Mouse (Mus musculus) embryonic stem cell, embryonic (primary cell): ENCODE results near the gene Cachd1.

Experiments
- CTCF ChIA-PET, 4 experiments: fragments of 300-600 bp in 2 of 4; fragments of 350-600 bp in 2 of 4; sonication (Branson Sonifier 250); formaldehyde crosslinking; loops; one replicate each; lab custom pipeline; 2022; ENCODE audit warnings: inconsistent platforms in 2 of 4; lab: Charles Lee
- POLR2A ChIA-PET, 4 experiments: fragments of 300-600 bp in 2 of 4; fragments of 350-600 bp in 2 of 4; sonication (Branson Sonifier 250); formaldehyde crosslinking; loops; one replicate each; lab custom pipeline; 2022; ENCODE audit warnings: antibody characterized with exemption in 4 of 4, inconsistent platforms in 1 of 4; lab: Charles Lee

The Cachd1 gene

GRCm38 (mm10) chr4:100828737-100829136 is 52.3 kb downstream of the Cachd1 start:
- ChIA-PET POLR2A (interaction anchor here in 2 of 4 experiments (0.5 to 2.2 kb wide), 9 partner anchors 9 to 166 kb away, joined by 3 to 22 read pairs (median 3); no protein-coding TSS in a partner anchor), CTCF (interaction anchor here in 1 of 4 experiments (0.8 kb wide), 1 partner anchor 53 kb away, joined by 4 read pairs; no protein-coding TSS in a partner anchor)

DNA sequence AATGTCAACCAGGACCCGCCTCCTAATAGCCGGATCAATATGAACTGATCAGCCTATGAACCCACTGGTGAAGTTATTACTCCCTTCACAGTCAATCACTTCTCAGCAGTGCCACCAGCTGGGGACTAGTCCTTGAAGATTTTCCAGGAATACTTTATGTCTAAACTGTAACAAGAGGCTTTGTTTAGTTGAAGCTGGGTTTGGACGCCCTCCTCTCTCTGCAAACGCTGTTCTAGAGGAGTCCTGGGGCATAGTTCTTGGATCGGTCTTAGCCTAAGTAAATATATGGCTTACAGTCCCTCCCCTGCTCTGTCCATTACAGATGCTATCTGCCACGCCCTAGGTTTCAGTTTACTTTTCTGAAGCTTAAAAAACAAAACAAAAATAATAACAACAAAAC is 60.7 kb downstream of the Cachd1 start:
- CTCF ChIA-PET: interaction anchor here in 1 of 4 experiments (0.8 kb wide), 1 partner anchor 108 kb away, joined by 9 read pairs; no protein-coding TSS in a partner anchor

GRCm38 (mm10) chr4:100842629-100843028 is 66.2 kb downstream of the Cachd1 start:
- POLR2A ChIA-PET: interaction anchor here in 1 of 4 experiments (1.8 kb wide), 1 partner anchor 29 kb away, joined by 4 read pairs; no protein-coding TSS in a partner anchor
- CTCF ChIA-PET: no interaction called here

More for the DNA sequence above, 60.7 kb downstream of the Cachd1 start:
- POLR2A ChIA-PET: interaction anchor here in 3 of 4 experiments (0.6 to 1.8 kb wide), 10 partner anchors 8 to 1162 kb away, joined by 3 to 7 read pairs (median 4); no protein-coding TSS in a partner anchor

DNA sequence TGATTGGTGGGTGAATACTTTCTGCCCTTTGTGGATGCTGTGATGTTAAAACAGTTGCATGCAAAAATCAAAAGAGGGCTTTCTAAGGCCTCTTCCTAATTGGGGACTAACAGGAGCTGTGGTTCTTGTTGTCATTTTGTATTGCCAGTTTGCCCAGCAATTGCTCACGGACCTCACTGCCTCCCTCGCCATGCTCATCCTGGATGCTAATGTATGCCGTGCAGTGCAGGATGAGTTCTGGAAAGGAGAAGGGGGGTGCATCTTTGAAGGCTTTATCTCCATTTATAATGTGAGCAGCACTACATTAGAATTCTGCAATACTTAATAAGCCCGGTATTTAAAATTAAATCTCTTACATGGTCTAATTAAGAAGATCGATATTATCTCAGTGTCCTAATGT is 66.6 kb downstream of the Cachd1 start:
- ChIA-PET CTCF (no interaction called here), POLR2A (interaction anchor here in 1 of 4 experiments (1.8 kb wide), 1 partner anchor 30 kb away, joined by 4 read pairs; no protein-coding TSS in a partner anchor)

DNA sequence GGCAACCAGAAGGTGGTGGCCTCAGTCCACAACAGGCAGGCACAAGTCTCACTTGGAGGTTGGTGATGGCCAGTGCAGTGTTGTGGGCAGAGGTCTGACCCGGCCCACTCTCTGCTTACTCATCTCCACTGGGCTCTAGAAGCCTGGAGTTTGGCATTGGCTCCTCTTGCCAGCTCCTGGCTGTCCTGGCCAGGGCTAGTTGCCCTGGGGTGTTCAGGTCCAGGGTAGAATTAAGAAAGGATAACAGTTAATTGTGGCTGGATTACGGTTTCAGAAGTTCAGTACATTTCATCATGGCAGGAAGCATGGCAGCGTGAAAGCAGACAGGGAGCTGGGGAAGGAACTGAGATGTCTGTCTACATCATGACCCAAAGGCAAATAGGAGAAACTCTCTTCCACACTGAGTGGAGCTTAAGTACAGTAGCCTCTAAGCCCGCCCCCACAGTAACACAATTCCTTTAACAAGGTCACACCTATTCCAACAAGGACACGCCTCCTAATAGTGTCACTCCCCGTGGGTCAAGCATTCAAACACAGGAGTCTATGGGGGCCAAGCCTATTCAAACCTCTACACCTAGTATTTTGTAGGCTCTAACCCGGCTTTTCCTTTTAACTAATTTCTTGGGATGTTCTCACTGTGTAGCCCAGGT is 74.5 kb downstream of the Cachd1 start:
- ChIA-PET CTCF (no interaction called here), POLR2A (interaction anchor here in 3 of 4 experiments (0.6 to 1.7 kb wide), 9 partner anchors 10 to 610 kb away, joined by 3 to 7 read pairs (median 3); no protein-coding TSS in a partner anchor)

- POLR2A ChIA-PET: interaction anchor here in 2 of 4 experiments (0.6 to 1.3 kb wide), 2 partner anchors 9 to 1723 kb away, joined by 4 to 5 read pairs; no protein-coding TSS in a partner anchor
Measured at GRCm38 (mm10) chr4:100852448-100852847, 76.0 kb downstream of the Cachd1 start.

GRCm38 (mm10) chr4:100853426-100853825 is 77.0 kb downstream of the Cachd1 start:
- ChIA-PET POLR2A (interaction anchor here in 1 of 4 experiments (0.6 kb wide), 1 partner anchor 13 kb away, joined by 4 read pairs; no protein-coding TSS in a partner anchor), CTCF (no interaction called here)

More at GRCm38 (mm10) chr4:100852448-100852847, 76.0 kb downstream of the Cachd1 start:
- CTCF ChIA-PET: no interaction called here

GRCm38 (mm10) chr4:100855373-100855772 is 78.9 kb downstream of the Cachd1 start:
- CTCF ChIA-PET: interaction anchor here in 1 of 4 experiments (0.6 kb wide), 1 partner anchor 116 kb away, joined by 8 read pairs; no protein-coding TSS in a partner anchor
- POLR2A ChIA-PET: interaction anchor here in 2 of 4 experiments (0.6 to 2.4 kb wide), 9 partner anchors 8 to 134 kb away, joined by 3 to 9 read pairs (median 4); no protein-coding TSS in a partner anchor

DNA sequence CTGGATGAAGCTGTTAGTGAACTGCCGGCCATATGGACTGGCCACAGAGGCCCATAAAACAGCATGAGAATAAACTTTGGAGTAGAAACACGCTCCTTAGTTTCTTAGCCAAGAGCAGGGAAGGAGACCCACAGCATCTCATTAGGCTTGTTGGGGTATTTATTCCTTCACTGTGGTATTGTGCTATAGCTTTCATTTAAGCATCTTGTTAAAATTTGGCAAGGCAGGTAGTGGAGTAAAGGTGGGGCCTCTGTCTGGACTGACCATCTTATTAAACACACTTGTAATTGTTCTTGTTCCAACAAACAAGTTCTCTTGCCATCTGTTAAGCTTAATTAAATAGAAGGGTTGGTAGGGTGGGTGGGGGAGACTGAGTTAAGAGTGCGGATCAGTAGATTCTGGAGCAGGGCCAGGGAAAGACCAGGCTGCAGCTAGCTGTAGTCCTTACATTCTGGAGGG is 81.0 kb downstream of the Cachd1 start:
- POLR2A ChIA-PET: interaction anchor here in 2 of 4 experiments (1.0 to 2.4 kb wide), 2 partner anchors 8 to 64 kb away, joined by 3 to 9 read pairs; no protein-coding TSS in a partner anchor
- CTCF ChIA-PET: no interaction called here

- ChIA-PET POLR2A (interaction anchor here in 2 of 4 experiments (0.8 to 0.9 kb wide), 2 partner anchors 13 to 22 kb away, joined by 3 read pairs; no protein-coding TSS in a partner anchor), CTCF (no interaction called here)
Measured at GRCm38 (mm10) chr4:100863861-100864428, 87.5 kb downstream of the Cachd1 start.

DNA sequence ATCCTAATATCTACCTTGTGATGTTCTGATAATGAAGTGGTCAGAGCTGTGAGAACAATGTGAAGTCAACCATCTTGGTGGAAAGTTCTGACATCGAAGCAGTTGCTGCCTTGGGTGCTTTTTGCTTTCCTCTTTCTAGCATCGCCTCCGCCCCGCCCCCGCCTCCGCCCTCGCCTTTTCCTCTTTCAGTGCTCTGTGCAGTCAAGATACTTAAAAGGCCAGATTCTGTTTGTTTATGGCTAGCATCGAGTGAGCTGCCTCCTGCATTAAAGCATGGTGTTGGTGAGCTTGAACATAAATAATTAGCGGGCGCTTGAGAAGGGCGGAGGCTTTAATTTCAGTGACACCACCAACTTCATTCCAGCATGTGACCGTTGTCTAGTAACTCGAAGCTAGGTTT is 88.9 kb downstream of the Cachd1 start:
- ChIA-PET POLR2A (interaction anchor here in 3 of 4 experiments (0.7 to 2.6 kb wide), 10 partner anchors 9 to 1225 kb away, joined by 3 to 9 read pairs (median 5); no protein-coding TSS in a partner anchor), CTCF (interaction anchor here in 1 of 4 experiments (1.1 kb wide), 1 partner anchor 143 kb away, joined by 3 read pairs; no protein-coding TSS in a partner anchor)

- POLR2A ChIA-PET: interaction anchor here in 3 of 4 experiments (0.7 to 2.6 kb wide), 9 partner anchors 10 to 1225 kb away, joined by 3 to 9 read pairs (median 5); no protein-coding TSS in a partner anchor
- CTCF ChIA-PET: interaction anchor here in 1 of 4 experiments (1.1 kb wide), 1 partner anchor 144 kb away, joined by 3 read pairs; no protein-coding TSS in a partner anchor
Measured at GRCm38 (mm10) chr4:100865962-100866703, 89.7 kb downstream of the Cachd1 start.

GRCm38 (mm10) chr4:100877351-100877750 is 100.9 kb downstream of the Cachd1 start:
- POLR2A ChIA-PET: interaction anchor here in 1 of 4 experiments (1.2 to 1.4 kb wide), 3 partner anchors 11 to 96 kb away, joined by 3 to 4 read pairs (median 3); no protein-coding TSS in a partner anchor

DNA sequence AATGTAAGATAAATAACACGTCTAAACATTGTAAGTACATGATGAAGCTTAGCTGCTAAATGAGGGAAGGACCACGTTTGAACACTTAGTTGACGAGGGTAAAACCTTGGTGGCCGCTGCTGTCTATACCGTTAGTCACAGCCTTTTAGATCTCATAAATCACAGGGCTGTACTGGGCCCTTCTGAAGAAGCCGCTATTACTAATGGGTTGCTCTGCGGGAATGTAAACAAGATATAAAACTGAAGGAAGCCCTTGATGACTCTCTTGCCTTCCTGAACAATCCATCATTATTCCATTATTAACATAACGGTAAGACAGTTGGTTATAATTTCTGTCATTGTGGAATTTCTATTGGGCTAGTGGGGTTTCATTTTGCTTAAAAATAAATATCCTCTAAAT is 102.9 kb downstream of the Cachd1 start:
- ChIA-PET POLR2A (interaction anchor here in 1 of 4 experiments (1.3 kb wide), 1 partner anchor 100 kb away, joined by 3 read pairs; no protein-coding TSS in a partner anchor), CTCF (no interaction called here)

More at GRCm38 (mm10) chr4:100877351-100877750, 100.9 kb downstream of the Cachd1 start:
- CTCF ChIA-PET: no interaction called here

DNA sequence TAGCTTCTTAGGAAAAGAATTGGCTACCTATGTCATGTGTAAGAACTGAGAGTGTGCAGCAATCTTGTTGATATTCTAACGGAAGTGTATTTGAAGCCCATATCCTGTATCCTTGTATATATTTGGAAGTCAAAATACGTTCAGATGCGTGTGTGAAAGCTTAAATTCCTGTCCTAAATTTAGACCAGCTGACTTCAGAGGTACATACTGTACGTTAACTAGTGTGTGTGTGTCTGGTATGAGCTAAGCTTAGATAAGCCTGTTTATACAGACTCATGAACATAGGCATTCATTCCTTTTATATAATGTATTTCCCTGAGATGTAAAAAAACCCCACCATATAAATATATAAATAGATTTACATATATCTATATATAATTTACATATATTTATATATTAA is 103.6 kb downstream of the Cachd1 start:
- POLR2A ChIA-PET: interaction anchor here in 1 of 4 experiments (1.3 to 2.0 kb wide), 3 partner anchors 10 to 101 kb away, joined by 3 to 7 read pairs (median 4); no protein-coding TSS in a partner anchor
- CTCF ChIA-PET: no interaction called here

DNA sequence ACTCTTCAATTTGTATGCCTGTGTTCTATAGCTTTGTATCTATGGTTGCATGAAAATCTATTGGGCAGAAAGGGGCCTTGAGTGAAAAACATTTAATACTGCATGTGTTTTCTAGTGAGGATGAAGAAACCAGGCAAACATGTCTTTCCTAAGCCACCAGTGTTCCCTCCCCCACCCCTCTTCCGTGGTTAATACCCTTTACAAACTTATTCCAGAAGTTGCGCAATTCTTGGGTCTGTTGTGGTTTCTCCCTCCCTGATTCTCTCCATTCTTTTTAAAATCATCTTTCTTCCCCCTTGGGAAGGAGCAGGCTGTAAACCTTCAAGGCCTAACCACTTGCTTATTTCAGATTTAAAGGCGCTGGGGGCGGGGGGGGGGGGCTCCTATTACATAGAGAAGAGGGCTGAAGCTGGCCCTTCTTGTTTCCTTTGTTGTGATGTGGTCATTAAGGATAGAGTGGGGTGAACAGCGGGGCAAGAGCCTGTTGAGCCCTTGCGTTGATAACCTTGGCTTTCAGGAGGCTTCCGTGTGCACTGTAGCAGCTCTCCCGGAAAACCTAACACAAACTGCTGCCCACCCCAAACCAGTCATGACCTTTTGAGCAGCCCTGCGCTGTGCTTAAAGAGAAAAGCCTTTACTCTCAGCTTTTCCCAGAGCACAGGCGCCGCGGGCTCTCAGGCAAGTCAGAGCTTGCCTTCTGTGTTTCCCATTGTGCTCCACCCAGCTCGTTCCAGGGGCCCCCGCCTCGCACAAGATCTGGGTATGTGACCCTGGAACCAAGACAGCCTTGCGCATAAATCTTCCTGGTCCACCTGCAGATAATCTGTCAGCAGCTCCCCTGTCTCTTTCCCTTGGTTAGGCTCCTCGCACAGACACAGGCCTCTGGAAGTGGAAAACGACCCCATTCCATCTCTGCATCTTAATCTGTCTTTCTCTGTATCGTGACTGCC is 109.6 kb downstream of the Cachd1 start:
- CTCF ChIA-PET: interaction anchor here in 2 of 4 experiments (0.6 to 1.4 kb wide), 3 partner anchors 157 to 261 kb away, joined by 3 to 7 read pairs (median 4); no protein-coding TSS in a partner anchor
- POLR2A ChIA-PET: interaction anchor here in 3 of 4 experiments (0.6 to 2.0 kb wide), 15 partner anchors 8 to 131 kb away, joined by 3 to 6 read pairs (median 3); no protein-coding TSS in a partner anchor
